Mouse (Mus musculus): ENCODE data around the gene Ssr2. TPM values are rescaled to one million over a fixed set of nuclear protein-coding genes. Genes with fewer than 3 reads are reported as not detected.
A peak's percentile ranks its signal among the peaks of the same experiment; 100 is the strongest.

Gene Ssr2
- polyA plus RNA-seq, 1 experiment from 2014 or later, result 274 TPM

GRCm38 (mm10) chr3:88553880-88554586 is 21.6 kb upstream of the Ssr2 start:
- ATAC-seq (ENCODE audit: insufficient number of reproducible peaks, insufficient read depth, low FRiP score, low TSS enrichment, low read depth), result no peak; the same call in 1 of the 2 replicates
- H3K4me3 ChIP-seq, result peak overlapping the region; percentile 73

DNA sequence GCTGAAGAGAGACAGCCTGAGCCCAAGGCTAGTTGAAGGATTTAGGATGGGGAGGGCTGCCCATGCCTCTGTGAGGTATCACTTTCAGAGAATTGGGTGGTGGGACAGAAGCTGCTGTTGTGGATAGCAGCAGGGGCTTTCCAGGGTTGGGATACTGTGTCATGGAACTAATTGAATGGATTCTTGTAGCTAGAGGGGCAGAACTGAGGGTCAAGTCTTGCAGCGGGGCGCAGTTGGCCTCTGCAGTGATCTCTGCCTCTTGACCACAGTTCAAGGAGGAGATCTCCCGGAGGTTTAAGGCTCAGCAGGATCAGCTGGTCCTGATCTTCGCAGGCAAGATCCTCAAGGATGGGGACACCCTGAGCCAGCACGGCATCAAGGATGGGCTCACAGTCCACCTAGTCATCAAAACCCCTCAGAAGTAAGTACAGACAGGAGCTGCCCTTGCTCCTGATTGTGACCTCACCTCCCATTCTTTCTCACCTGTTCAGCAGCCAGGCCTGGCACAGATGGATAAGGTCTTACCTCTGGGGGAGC is 20.5 kb upstream of the Ssr2 start:
- Histone ChIP-seq H3K9me3 (no peaks in the 10 kb centered on the region), H3K4me2 (peak overlapping the region; percentile 81), H3K36me3 (peaks cover 47% of the 10 kb centered on the region), H3K4me1 (peaks cover 26% of the 10 kb centered on the region), H3K27ac (no peak overlapping the region), H3K4me3 (no peak overlapping the region), H3K27me3 (no peaks in the 10 kb centered on the region), H3K9ac (peak overlapping the region; percentile 46; the same call in 1 of the 2 replicates)
- 81% methylated on average over 5 of the region's 5 CpGs for WGBS
- no peak for ATAC-seq (ENCODE audit: insufficient number of reproducible peaks, insufficient read depth, low FRiP score, low TSS enrichment, low read depth)

More at GRCm38 (mm10) chr3:88553880-88554586, 21.6 kb upstream of the Ssr2 start:
- Histone ChIP-seq H3K27ac (peak overlapping the region; percentile 96), H3K9me3 (no peaks in the 10 kb centered on the region), H3K36me3 (peaks cover 36% of the 10 kb centered on the region), H3K4me1 (peaks cover 26% of the 10 kb centered on the region), H3K27me3 (no peaks in the 10 kb centered on the region), H3K9ac (peak overlapping the region; percentile 91), H3K4me2 (peak overlapping the region; percentile 81)
- under 1% methylated on average over 41 of the region's 41 CpGs for WGBS

DNA sequence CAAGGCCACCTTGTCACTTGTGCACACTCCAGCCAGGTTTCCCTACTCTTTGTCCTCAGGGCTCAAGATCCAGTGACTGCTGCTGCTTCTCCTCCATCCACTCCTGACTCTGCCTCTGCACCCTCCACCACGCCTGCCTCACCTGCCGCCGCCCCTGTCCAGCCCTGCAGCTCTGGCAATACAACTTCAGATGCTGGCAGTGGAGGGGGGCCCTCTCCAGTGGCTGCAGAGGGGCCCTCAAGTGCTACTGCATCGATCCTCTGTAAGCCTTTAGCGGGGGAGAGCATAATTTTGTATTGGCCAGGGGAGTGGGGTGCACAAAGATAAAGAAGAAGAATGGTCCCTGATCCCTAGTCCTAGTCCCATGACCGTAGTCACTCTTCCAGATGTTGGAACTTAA is 19.9 kb upstream of the Ssr2 start:
- H3K9ac ChIP-seq, result peak overlapping the region; percentile 46; the same call in 1 of the 2 replicates
- no peaks in the 10 kb centered on the region for H3K27me3 ChIP-seq
- no peak overlapping the region for H3K27ac ChIP-seq
- H3K4me3 ChIP-seq, result no peak overlapping the region
- 95% methylated on average over 6 of the region's 6 CpGs for WGBS
- no peak for ATAC-seq (ENCODE audit: insufficient number of reproducible peaks, insufficient read depth, low FRiP score, low TSS enrichment, low read depth)
- peaks cover 26% of the 10 kb centered on the region for H3K4me1 ChIP-seq
- peaks cover 53% of the 10 kb centered on the region for H3K36me3 ChIP-seq
- H3K9me3 ChIP-seq, result no peaks in the 10 kb centered on the region
- H3K4me2 ChIP-seq, result no peak overlapping the region

- no peaks in the 10 kb centered on the region for H3K9me3 ChIP-seq
- H3K27me3 ChIP-seq, result no peaks in the 10 kb centered on the region
- peaks cover 62% of the 10 kb centered on the region for H3K36me3 ChIP-seq
- 95% methylated on average over 8 of the region's 8 CpGs for WGBS
- no peak overlapping the region for H3K27ac ChIP-seq
- no peak for ATAC-seq (ENCODE audit: insufficient number of reproducible peaks, insufficient read depth, low FRiP score, low TSS enrichment, low read depth)
- H3K9ac ChIP-seq, result no peak overlapping the region
- H3K4me2 ChIP-seq, result no peak overlapping the region
- H3K4me3 ChIP-seq, result no peak overlapping the region
- H3K4me1 ChIP-seq, result peaks cover 22% of the 10 kb centered on the region
Measured at GRCm38 (mm10) chr3:88556616-88557015, 19.1 kb upstream of the Ssr2 start.

DNA sequence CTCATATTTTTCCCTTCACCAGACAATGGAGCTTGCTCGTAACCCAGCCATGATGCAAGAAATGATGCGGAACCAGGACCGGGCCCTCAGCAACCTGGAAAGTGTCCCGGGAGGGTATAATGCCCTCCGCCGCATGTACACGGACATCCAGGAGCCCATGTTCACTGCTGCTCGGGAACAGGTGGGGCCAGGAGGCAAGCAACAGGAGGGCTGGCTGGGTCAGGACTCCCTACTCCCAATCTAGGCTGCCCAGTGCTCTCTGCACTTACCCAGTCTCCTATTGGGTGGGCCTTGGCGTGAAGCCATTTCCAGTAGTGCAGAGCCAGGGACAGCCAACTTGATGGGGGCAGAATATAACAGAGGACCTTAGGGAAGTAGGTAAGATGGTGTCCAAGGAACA is 16.1 kb upstream of the Ssr2 start:
- no peak for ATAC-seq (ENCODE audit: insufficient number of reproducible peaks, insufficient read depth, low FRiP score, low TSS enrichment, low read depth)
- no peaks in the 10 kb centered on the region for H3K27me3 ChIP-seq
- H3K4me2 ChIP-seq, result no peak overlapping the region
- H3K9me3 ChIP-seq, result no peaks in the 10 kb centered on the region
- H3K27ac ChIP-seq, result no peak overlapping the region
- 93% methylated on average over 9 of the region's 9 CpGs for WGBS
- H3K9ac ChIP-seq, result no peak overlapping the region
- peaks cover 12% of the 10 kb centered on the region for H3K4me1 ChIP-seq
- peaks cover 92% of the 10 kb centered on the region for H3K36me3 ChIP-seq
- no peak overlapping the region for H3K4me3 ChIP-seq

- Histone ChIP-seq H3K4me3 (no peak overlapping the region), H3K4me1 (no peaks in the 10 kb centered on the region), H3K27ac (no peak overlapping the region), H3K27me3 (no peaks in the 10 kb centered on the region), H3K36me3 (peaks cover 98% of the 10 kb centered on the region), H3K9me3 (no peaks in the 10 kb centered on the region), H3K4me2 (no peak overlapping the region), H3K9ac (no peak overlapping the region)
- 77% methylated on average over 4 of the region's 4 CpGs for WGBS
- ATAC-seq (ENCODE audit: insufficient number of reproducible peaks, insufficient read depth, low FRiP score, low TSS enrichment, low read depth), result no peak
Measured at GRCm38 (mm10) chr3:88561989-88562388, 13.7 kb upstream of the Ssr2 start.

GRCm38 (mm10) chr3:88563442-88563841 is 12.2 kb upstream of the Ssr2 start:
- Histone ChIP-seq H3K4me1 (no peaks in the 10 kb centered on the region), H3K9me3 (no peaks in the 10 kb centered on the region), H3K4me3 (no peak overlapping the region), H3K27me3 (no peaks in the 10 kb centered on the region), H3K27ac (no peak overlapping the region), H3K36me3 (peaks cover 100% of the 10 kb centered on the region), H3K9ac (no peak overlapping the region), H3K4me2 (no peak overlapping the region)
- WGBS, result 72% methylated on average over 4 of the region's 4 CpGs
- ATAC-seq (ENCODE audit: insufficient number of reproducible peaks, insufficient read depth, low FRiP score, low TSS enrichment, low read depth), result no peak

GRCm38 (mm10) chr3:88563966-88564365 is 11.7 kb upstream of the Ssr2 start:
- Histone ChIP-seq H3K4me3 (no peak overlapping the region), H3K27me3 (no peaks in the 10 kb centered on the region), H3K4me2 (no peak overlapping the region), H3K27ac (no peak overlapping the region), H3K36me3 (peaks cover 100% of the 10 kb centered on the region), H3K9ac (no peak overlapping the region), H3K4me1 (no peaks in the 10 kb centered on the region), H3K9me3 (no peaks in the 10 kb centered on the region)
- 88% methylated on average over 7 of the region's 7 CpGs for WGBS
- ATAC-seq (ENCODE audit: insufficient number of reproducible peaks, insufficient read depth, low FRiP score, low TSS enrichment, low read depth), result no peak

GRCm38 (mm10) chr3:88566116-88566515 is 9.6 kb upstream of the Ssr2 start:
- Histone ChIP-seq H3K9ac (peak overlapping the region; percentile 21; the same call in 1 of the 2 replicates), H3K4me3 (no peak overlapping the region), H3K4me2 (no peak overlapping the region), H3K36me3 (peaks cover 99% of the 10 kb centered on the region), H3K27me3 (no peaks in the 10 kb centered on the region), H3K27ac (no peak overlapping the region), H3K4me1 (no peaks in the 10 kb centered on the region), H3K9me3 (no peaks in the 10 kb centered on the region)
- ATAC-seq (ENCODE audit: insufficient number of reproducible peaks, insufficient read depth, low FRiP score, low TSS enrichment, low read depth), result no peak
- 96% methylated on average over 3 of the region's 3 CpGs for WGBS

DNA sequence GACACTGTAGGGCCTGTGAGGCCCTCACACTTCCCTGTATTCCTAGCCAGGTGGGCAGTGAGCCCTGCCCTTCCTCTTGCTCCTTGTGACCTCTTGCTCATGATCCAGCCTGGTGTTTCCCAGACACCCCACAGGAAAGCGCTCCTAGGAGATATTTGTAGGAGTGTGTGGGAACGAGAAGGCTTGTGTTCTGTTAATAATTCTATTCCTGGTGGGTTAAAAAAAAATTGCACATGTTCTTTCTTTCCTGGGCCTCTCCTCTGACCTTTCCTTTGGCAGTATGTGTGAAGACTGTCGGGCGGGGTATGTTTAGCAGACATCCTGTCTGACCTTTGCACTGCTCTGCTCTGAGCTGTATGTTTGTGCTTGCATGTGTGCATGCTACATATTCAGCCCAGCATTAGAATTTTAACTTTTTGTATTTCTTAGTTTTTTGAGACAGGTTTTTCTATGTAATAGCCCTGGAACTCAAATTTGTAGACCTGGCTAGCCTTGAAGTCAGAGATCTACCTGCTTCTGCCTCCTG is 9.1 kb upstream of the Ssr2 start:
- no peak overlapping the region for H3K27ac ChIP-seq
- H3K9me3 ChIP-seq, result no peaks in the 10 kb centered on the region
- H3K4me2 ChIP-seq, result no peak overlapping the region
- peaks cover 94% of the 10 kb centered on the region for H3K36me3 ChIP-seq
- H3K9ac ChIP-seq, result no peak overlapping the region
- WGBS, result 77% methylated on average over 4 of the region's 4 CpGs
- ATAC-seq (ENCODE audit: insufficient number of reproducible peaks, insufficient read depth, low FRiP score, low TSS enrichment, low read depth), result no peak
- no peaks in the 10 kb centered on the region for H3K27me3 ChIP-seq
- H3K4me1 ChIP-seq, result no peaks in the 10 kb centered on the region
- no peak overlapping the region for H3K4me3 ChIP-seq

- H3K4me1 ChIP-seq, result no peaks in the 10 kb centered on the region
- no peak overlapping the region for H3K27ac ChIP-seq
- no peak overlapping the region for H3K9ac ChIP-seq
- H3K4me2 ChIP-seq, result no peak overlapping the region
- no peak overlapping the region for H3K4me3 ChIP-seq
- 89% methylated on average over 6 of the region's 6 CpGs for WGBS
- no peaks in the 10 kb centered on the region for H3K27me3 ChIP-seq
- H3K36me3 ChIP-seq, result peaks cover 81% of the 10 kb centered on the region
- H3K9me3 ChIP-seq, result no peaks in the 10 kb centered on the region
- ATAC-seq (ENCODE audit: insufficient number of reproducible peaks, insufficient read depth, low FRiP score, low TSS enrichment, low read depth), result no peak
Measured at GRCm38 (mm10) chr3:88567892-88568291, 7.8 kb upstream of the Ssr2 start.

GRCm38 (mm10) chr3:88568615-88569014 is 7.1 kb upstream of the Ssr2 start:
- H3K4me2 ChIP-seq, result no peak overlapping the region
- H3K9me3 ChIP-seq, result no peaks in the 10 kb centered on the region
- WGBS, result 99% methylated on average over 2 of the region's 2 CpGs
- ATAC-seq (ENCODE audit: insufficient number of reproducible peaks, insufficient read depth, low FRiP score, low TSS enrichment, low read depth), result no peak
- H3K4me3 ChIP-seq, result no peak overlapping the region
- H3K9ac ChIP-seq, result no peak overlapping the region
- H3K4me1 ChIP-seq, result no peaks in the 10 kb centered on the region
- peaks cover 74% of the 10 kb centered on the region for H3K36me3 ChIP-seq
- no peak overlapping the region for H3K27ac ChIP-seq
- H3K27me3 ChIP-seq, result no peaks in the 10 kb centered on the region

Data from embryonic facial prominence, embryonic 13.5 days (tissue).